Mouse (Mus musculus) liver, embryonic 12.5 days (tissue): ENCODE measurements around the gene Hnf1b. TPM values are rescaled to one million over a fixed set of nuclear protein-coding genes. Genes with fewer than 3 reads are reported as not detected.
A peak's percentile ranks its signal among the peaks of the same experiment; 100 is the strongest.

Experiments
- ATAC-seq: fragments of 200-750 bp; cut with Nextera tagmentation; 2 replicates; pipeline ENCODE4 v1.8.0; 2017; ENCODE audit warnings: moderate number of reproducible peaks, mild to moderate bottlenecking, moderate library complexity
- H3K27ac ChIP-seq: fragments of 300-500 bp; sonication (generic); 2 replicates; pipeline ENCODE4 v1.5.1; 2016; ENCODE audit warnings: mild to moderate bottlenecking
- H3K27me3 ChIP-seq: fragments of 300-500 bp; sonication (generic); replicated peaks from 2 replicates; pipeline ENCODE4 v1.6.1; 2016; ENCODE audit warnings: mild to moderate bottlenecking, moderate library complexity
- H3K36me3 ChIP-seq: fragments of 300-500 bp; sonication (generic); 2 replicates; pipeline ENCODE4 v1.6.1; 2016; ENCODE audit warnings: mild to moderate bottlenecking, moderate library complexity
- H3K4me1 ChIP-seq: fragments of 300-500 bp; sonication (generic); 2 replicates; pipeline ENCODE4 v1.6.1; 2016
- H3K4me2 ChIP-seq: fragments of 300-500 bp; sonication (generic); 2 replicates; pipeline ENCODE4 v1.6.1; 2016; ENCODE audit warnings: mild to moderate bottlenecking, moderate library complexity
- H3K4me3 ChIP-seq: fragments of 300-500 bp; sonication (generic); 2 replicates; pipeline ENCODE4 v1.5.1; 2016; ENCODE audit warnings: mild to moderate bottlenecking, moderate library complexity
- H3K9ac ChIP-seq: fragments of 300-500 bp; sonication (generic); 2 replicates; pipeline ENCODE4 v1.6.1; 2016; ENCODE audit warnings: mild to moderate bottlenecking, moderate library complexity
- H3K9me3 ChIP-seq: fragments of 300-500 bp; sonication (generic); replicated peaks from 2 replicates; pipeline ENCODE4 v1.6.1; 2016; ENCODE audit warnings: mild to moderate bottlenecking, moderate library complexity
- WGBS: fragments of 180-500 bp; shearing (Covaris S2); methylation state at CpG from one replicate; pipeline ENCODE4 v1.1.7; 2016; ENCODE audit not compliant: insufficient replicate concordance; 5-methylcytosine and 5-hydroxymethylcytosine counted together
- polyA plus RNA-seq: library from polyadenylated mRNA; unstranded; fragments of >200 nt; fragmentation: Nextera tagmentation; extraction: Ambion mirVana; gene quantifications from 2 replicates; pipeline ENCODE4 v1.2.1, GENCODE M21; 2016

Gene Hnf1b
- polyA plus RNA-seq, 1 experiment from 2014 or later: 2.2 TPM

GRCm38 (mm10) chr11:83832389-83832788 lies 17.5 kb upstream of the Hnf1b start:
- peaks cover 4% of the 10 kb centered on the region; the same call in 1 of the 2 replicates for H3K4me1 ChIP-seq
- H3K36me3 ChIP-seq: no peaks in the 10 kb centered on the region
- H3K9ac ChIP-seq: no peak overlapping the region
- ATAC-seq: no peak
- WGBS: 19% methylated on average over 8 of the region's 8 CpGs
- no peaks in the 10 kb centered on the region for H3K9me3 ChIP-seq
- H3K4me3 ChIP-seq: no peak overlapping the region
- H3K27ac ChIP-seq: no peak overlapping the region
- H3K27me3 ChIP-seq: peaks cover 6% of the 10 kb centered on the region; the same call in 1 of the 2 replicates
- H3K4me2 ChIP-seq: no peak overlapping the region

- Histone ChIP-seq H3K4me2 (no peak overlapping the region), H3K4me1 (peaks cover 4% of the 10 kb centered on the region; the same call in 1 of the 2 replicates), H3K27ac (no peak overlapping the region), H3K9ac (no peak overlapping the region), H3K9me3 (no peaks in the 10 kb centered on the region), H3K27me3 (peaks cover 6% of the 10 kb centered on the region; the same call in 1 of the 2 replicates), H3K36me3 (no peaks in the 10 kb centered on the region), H3K4me3 (no peak overlapping the region)
- WGBS: 61% methylated on average over 6 of the region's 6 CpGs
- no peak for ATAC-seq
These were observed 16.3 kb upstream of the Hnf1b start for GRCm38 (mm10) chr11:83833517-83833916.

GRCm38 (mm10) chr11:83833959-83834496 lies 15.8 kb upstream of the Hnf1b start:
- Histone ChIP-seq H3K9me3 (no peaks in the 10 kb centered on the region), H3K4me1 (peaks cover 4% of the 10 kb centered on the region; the same call in 1 of the 2 replicates), H3K27ac (no peak overlapping the region), H3K27me3 (peaks cover 6% of the 10 kb centered on the region; the same call in 1 of the 2 replicates), H3K9ac (no peak overlapping the region), H3K4me2 (no peak overlapping the region), H3K36me3 (no peaks in the 10 kb centered on the region), H3K4me3 (no peak overlapping the region)
- 63% methylated on average over 14 of the region's 14 CpGs for WGBS
- no peak for ATAC-seq

- Histone ChIP-seq H3K9me3 (no peaks in the 10 kb centered on the region), H3K4me2 (no peak overlapping the region), H3K4me1 (0 out of 2 replicates have a peak, but pooled peaks cover under 1% of the 10 kb centered on the region), H3K36me3 (no peaks in the 10 kb centered on the region), H3K4me3 (no peak overlapping the region), H3K27ac (no peak overlapping the region), H3K27me3 (peaks cover 3% of the 10 kb centered on the region; the same call in 1 of the 2 replicates), H3K9ac (no peak overlapping the region)
- 65% methylated on average over 6 of the region's 6 CpGs for WGBS
- ATAC-seq: no peak
These were observed 10.4 kb upstream of the Hnf1b start for GRCm38 (mm10) chr11:83839451-83839850.

GRCm38 (mm10) chr11:83843534-83843933 lies 6.3 kb upstream of the Hnf1b start:
- no peaks in the 10 kb centered on the region for H3K9me3 ChIP-seq
- 0 out of 2 replicates have a peak, but pooled peaks cover 3% of the 10 kb centered on the region for H3K36me3 ChIP-seq
- peaks cover 21% of the 10 kb centered on the region for H3K27me3 ChIP-seq
- no peaks in the 10 kb centered on the region for H3K4me1 ChIP-seq
- H3K27ac ChIP-seq: no peak overlapping the region
- 72% methylated on average over 6 of the region's 6 CpGs for WGBS
- ATAC-seq: no peak
- no peak overlapping the region for H3K4me2 ChIP-seq
- no peak overlapping the region for H3K4me3 ChIP-seq
- H3K9ac ChIP-seq: no peak overlapping the region

- no peak overlapping the region; the same call in 1 of the 2 replicates for H3K27ac ChIP-seq
- 0 out of 2 replicates have a peak overlapping the region, but pooled peaks have one; percentile 17 for H3K9ac ChIP-seq
- H3K4me2 ChIP-seq: peak overlapping the region; percentile 54
- peak overlapping the region; percentile 46 for H3K4me3 ChIP-seq
- no peaks in the 10 kb centered on the region for H3K4me1 ChIP-seq
- H3K9me3 ChIP-seq: no peaks in the 10 kb centered on the region
- 0 out of 2 replicates have a peak, but pooled peaks cover 3% of the 10 kb centered on the region for H3K36me3 ChIP-seq
- peaks cover 86% of the 10 kb centered on the region for H3K27me3 ChIP-seq
- ATAC-seq: no peak
- WGBS: 2% methylated on average over 24 of the region's 24 CpGs
These were observed 866 bp downstream of the Hnf1b start for GRCm38 (mm10) chr11:83850586-83851272.

- 2% methylated on average over 36 of the region's 36 CpGs for WGBS
- no peak for ATAC-seq
These were observed 1.6 kb downstream of the Hnf1b start for GRCm38 (mm10) chr11:83851273-83852015.

GRCm38 (mm10) chr11:83852016-83852355 lies 2.1 kb downstream of the Hnf1b start:
- Histone ChIP-seq H3K9ac (no peak overlapping the region), H3K4me1 (no peaks in the 10 kb centered on the region), H3K36me3 (0 out of 2 replicates have a peak, but pooled peaks cover 3% of the 10 kb centered on the region), H3K27ac (no peak overlapping the region; the same call in 1 of the 2 replicates), H3K4me3 (peak overlapping the region; percentile 46), H3K27me3 (peaks cover 96% of the 10 kb centered on the region), H3K9me3 (no peaks in the 10 kb centered on the region), H3K4me2 (peak overlapping the region; percentile 54)
- ATAC-seq: no peak
- WGBS: 1% methylated on average over 24 of the region's 24 CpGs

More at GRCm38 (mm10) chr11:83851273-83852015, 1.6 kb downstream of the Hnf1b start:
- no peaks in the 10 kb centered on the region for H3K4me1 ChIP-seq
- 0 out of 2 replicates have a peak overlapping the region, but pooled peaks have one; percentile 0 for H3K27ac ChIP-seq
- H3K9ac ChIP-seq: no peak overlapping the region
- no peaks in the 10 kb centered on the region for H3K9me3 ChIP-seq
- H3K27me3 ChIP-seq: peaks cover 93% of the 10 kb centered on the region
- peak overlapping the region; percentile 46 for H3K4me3 ChIP-seq
- 0 out of 2 replicates have a peak, but pooled peaks cover 3% of the 10 kb centered on the region for H3K36me3 ChIP-seq
- H3K4me2 ChIP-seq: peak overlapping the region; percentile 54

- peak overlapping the region; percentile 54 for H3K4me2 ChIP-seq
- 0 out of 2 replicates have a peak, but pooled peaks cover 1% of the 10 kb centered on the region for H3K36me3 ChIP-seq
- peaks cover 96% of the 10 kb centered on the region for H3K27me3 ChIP-seq
- peak overlapping the region; percentile 10; the same call in 1 of the 2 replicates for H3K27ac ChIP-seq
- no peaks in the 10 kb centered on the region for H3K9me3 ChIP-seq
- no peak for ATAC-seq
- 1% methylated on average over 38 of the region's 38 CpGs for WGBS
- no peak overlapping the region for H3K9ac ChIP-seq
- H3K4me1 ChIP-seq: no peaks in the 10 kb centered on the region
- peak overlapping the region; percentile 46 for H3K4me3 ChIP-seq
These were observed 2.8 kb downstream of the Hnf1b start for GRCm38 (mm10) chr11:83852501-83853211.

- Histone ChIP-seq H3K4me2 (peak overlapping the region; percentile 54), H3K36me3 (no peaks in the 10 kb centered on the region), H3K4me1 (no peaks in the 10 kb centered on the region), H3K27ac (peak overlapping the region; percentile 10; the same call in 1 of the 2 replicates), H3K27me3 (peaks cover 96% of the 10 kb centered on the region), H3K4me3 (peak overlapping the region; percentile 46), H3K9ac (no peak overlapping the region), H3K9me3 (no peaks in the 10 kb centered on the region)
- WGBS: 1% methylated on average over 33 of the region's 33 CpGs
- ATAC-seq: no peak
These were observed 3.4 kb downstream of the Hnf1b start for GRCm38 (mm10) chr11:83853221-83853792.

- ATAC-seq: no peak
- WGBS: 10% methylated on average over 10 of the region's 10 CpGs
- Histone ChIP-seq H3K27me3 (peaks cover 91% of the 10 kb centered on the region), H3K9ac (no peak overlapping the region), H3K9me3 (no peaks in the 10 kb centered on the region), H3K36me3 (no peaks in the 10 kb centered on the region), H3K4me1 (no peaks in the 10 kb centered on the region), H3K4me3 (no peak overlapping the region), H3K27ac (no peak overlapping the region), H3K4me2 (no peak overlapping the region)
These were observed 4.2 kb downstream of the Hnf1b start for GRCm38 (mm10) chr11:83854091-83854490.
